Mouse (Mus musculus) ES-Bruce4 (cell line): ENCODE measurements around the gene Nr2f1.

Source experiments
- CTCF ChIP-seq: IDR thresholded peaks from one replicate; pipeline ENCODE4 v1.8.1; 2011; ENCODE audit warnings: low read depth, low read length
- EP300 ChIP-seq: IDR thresholded peaks from 2 replicates; pipeline ENCODE4 v1.6.1; 2011; ENCODE audit warnings: low read depth, low read length; ENCODE audit not compliant: insufficient read depth
- POLR2A ChIP-seq: IDR thresholded peaks from one replicate; pipeline ENCODE4 v1.8.1; 2011; ENCODE audit warnings: low read length; ENCODE audit not compliant: insufficient read depth

- TF ChIP-seq CTCF (no peak), POLR2A (no peak), EP300 (no peak)
Observed at GRCm38 (mm10) chr13:78212111-78212510, 12.6 kb upstream of the Nr2f1 start.
